Mouse (Mus musculus): ENCODE results near the gene Npsr1. TPM values are rescaled to one million over a fixed set of nuclear protein-coding genes. Genes with fewer than 3 reads are reported as not detected.

The Npsr1 gene
- polyA plus RNA-seq, 2 experiments: not detected

GRCm38 (mm10) chr9:24217721-24218120 lies 119.9 kb downstream of the Npsr1 start:
- H3K4me1 ChIP-seq (ENCODE audit: control insufficient read depth, insufficient read depth, low read length): no peaks in the 10 kb centered on the region
- no peak for ATAC-seq (ENCODE audit: low FRiP score, low read depth)
- no peaks in the 10 kb centered on the region for H3K36me3 ChIP-seq (ENCODE audit: control insufficient read depth, insufficient read depth, low read length)
- no peaks in the 10 kb centered on the region for H3K27me3 ChIP-seq (ENCODE audit: control insufficient read depth, insufficient read depth, low read length)
- DNase-seq (ENCODE audit: low spot score): no peak
- 64% methylated on average over 1 of the region's 1 CpGs for WGBS
- H3K9me3 ChIP-seq (ENCODE audit: control insufficient read depth, low read length): no peaks in the 10 kb centered on the region
- no peak for TF ChIP-seq POLR2A (IDR thresholded peaks at IDR 0.05; ENCODE audit: borderline replicate concordance, extremely low read depth, insufficient read depth, insufficient read length)
- no peak overlapping the region for H3K9ac ChIP-seq (ENCODE audit: low read depth, low read length, severe bottlenecking)
- H3K4me3 ChIP-seq (replicated peaks; ENCODE audit: low read length): no peak overlapping the region
- H3K4me2 ChIP-seq (replicated peaks; ENCODE audit: low read depth, low read length, severe bottlenecking): no peak overlapping the region
- no peak overlapping the region for H3K27ac ChIP-seq (replicated peaks; ENCODE audit: low read depth, low read length)

GRCm38 (mm10) chr9:24236461-24236860 lies 138.7 kb downstream of the Npsr1 start:
- WGBS: 81% methylated on average over 1 of the region's 1 CpGs
- Histone ChIP-seq H3K4me2 (replicated peaks; ENCODE audit: low read depth, low read length, severe bottlenecking) (no peak overlapping the region), H3K4me1 (ENCODE audit: control insufficient read depth, insufficient read depth, low read length) (no peaks in the 10 kb centered on the region), H3K27ac (replicated peaks; ENCODE audit: low read depth, low read length) (no peak overlapping the region), H3K27me3 (ENCODE audit: control insufficient read depth, insufficient read depth, low read length) (no peaks in the 10 kb centered on the region), H3K36me3 (ENCODE audit: control insufficient read depth, insufficient read depth, low read length) (no peaks in the 10 kb centered on the region), H3K9me3 (ENCODE audit: control insufficient read depth, low read length) (no peaks in the 10 kb centered on the region), H3K4me3 (replicated peaks; ENCODE audit: low read length) (no peak overlapping the region), H3K9ac (ENCODE audit: low read depth, low read length, severe bottlenecking) (no peak overlapping the region)
- ATAC-seq (ENCODE audit: low FRiP score, low read depth) (no peak), DNase-seq (ENCODE audit: low spot score) (peak; percentile 53)
- TF ChIP-seq POLR2A (IDR thresholded peaks at IDR 0.05; ENCODE audit: borderline replicate concordance, extremely low read depth, insufficient read depth, insufficient read length): no peak

GRCm38 (mm10) chr9:24247557-24247956 lies 149.8 kb downstream of the Npsr1 start:
- no peaks in the 10 kb centered on the region for H3K36me3 ChIP-seq (ENCODE audit: control insufficient read depth, insufficient read depth, low read length)
- no peak overlapping the region for H3K9ac ChIP-seq (ENCODE audit: low read depth, low read length, severe bottlenecking)
- H3K27me3 ChIP-seq (ENCODE audit: control insufficient read depth, insufficient read depth, low read length): no peaks in the 10 kb centered on the region
- H3K9me3 ChIP-seq (ENCODE audit: control insufficient read depth, low read length): no peaks in the 10 kb centered on the region
- no peak for TF ChIP-seq POLR2A (IDR thresholded peaks at IDR 0.05; ENCODE audit: borderline replicate concordance, extremely low read depth, insufficient read depth, insufficient read length)
- no peak overlapping the region for H3K4me3 ChIP-seq (replicated peaks; ENCODE audit: low read length)
- ATAC-seq (ENCODE audit: low FRiP score, low read depth): no peak
- H3K4me1 ChIP-seq (ENCODE audit: control insufficient read depth, insufficient read depth, low read length): no peaks in the 10 kb centered on the region
- DNase-seq (ENCODE audit: low spot score): no peak
- H3K27ac ChIP-seq (replicated peaks; ENCODE audit: low read depth, low read length): no peak overlapping the region
- H3K4me2 ChIP-seq (replicated peaks; ENCODE audit: low read depth, low read length, severe bottlenecking): no peak overlapping the region

- no peak for TF ChIP-seq POLR2A (IDR thresholded peaks at IDR 0.05; ENCODE audit: borderline replicate concordance, extremely low read depth, insufficient read depth, insufficient read length)
- Histone ChIP-seq H3K9ac (ENCODE audit: low read depth, low read length, severe bottlenecking) (no peak overlapping the region), H3K4me1 (ENCODE audit: control insufficient read depth, insufficient read depth, low read length) (no peaks in the 10 kb centered on the region), H3K36me3 (ENCODE audit: control insufficient read depth, insufficient read depth, low read length) (no peaks in the 10 kb centered on the region), H3K4me2 (replicated peaks; ENCODE audit: low read depth, low read length, severe bottlenecking) (no peak overlapping the region), H3K27ac (replicated peaks; ENCODE audit: low read depth, low read length) (no peak overlapping the region), H3K4me3 (replicated peaks; ENCODE audit: low read length) (no peak overlapping the region), H3K9me3 (ENCODE audit: control insufficient read depth, low read length) (no peaks in the 10 kb centered on the region), H3K27me3 (ENCODE audit: control insufficient read depth, insufficient read depth, low read length) (no peaks in the 10 kb centered on the region)
- DNase-seq (ENCODE audit: low spot score) (no peak), ATAC-seq (ENCODE audit: low FRiP score, low read depth) (no peak)
- 69% methylated on average over 8 of the region's 8 CpGs for WGBS
Observed at GRCm38 (mm10) chr9:24254236-24254635, 156.4 kb downstream of the Npsr1 start.

- ATAC-seq (ENCODE audit: low FRiP score, low read depth) (no peak), DNase-seq (ENCODE audit: low spot score) (no peak)
- Histone ChIP-seq H3K9ac (ENCODE audit: low read depth, low read length, severe bottlenecking) (no peak overlapping the region), H3K4me3 (replicated peaks; ENCODE audit: low read length) (no peak overlapping the region), H3K27ac (replicated peaks; ENCODE audit: low read depth, low read length) (no peak overlapping the region), H3K9me3 (ENCODE audit: control insufficient read depth, low read length) (no peaks in the 10 kb centered on the region), H3K4me1 (ENCODE audit: control insufficient read depth, insufficient read depth, low read length) (no peaks in the 10 kb centered on the region), H3K36me3 (ENCODE audit: control insufficient read depth, insufficient read depth, low read length) (no peaks in the 10 kb centered on the region), H3K27me3 (ENCODE audit: control insufficient read depth, insufficient read depth, low read length) (no peaks in the 10 kb centered on the region), H3K4me2 (replicated peaks; ENCODE audit: low read depth, low read length, severe bottlenecking) (no peak overlapping the region)
- WGBS: 84% methylated on average over 2 of the region's 2 CpGs
- TF ChIP-seq POLR2A (IDR thresholded peaks at IDR 0.05; ENCODE audit: borderline replicate concordance, extremely low read depth, insufficient read depth, insufficient read length): no peak
Observed at GRCm38 (mm10) chr9:24280498-24281287, 182.9 kb downstream of the Npsr1 start.
